Mouse (Mus musculus) thymus, postnatal 25 days (tissue): ENCODE data around the gene Cnn3.

Experiments used
- DNase-seq: peaks from one replicate; pipeline ENCODE4 v3.0.0; 2022

The Cnn3 gene

GRCm38 (mm10) chr3:121425861-121426620 lies at the start of gene Cnn3:
Gene Cnn3 (plus strand): TSS chr3:121426497.
- peak; percentile 86 for DNase-seq

GRCm38 (mm10) chr3:121378708-121379612 lies 47.3 kb upstream of the Cnn3 start:
- DNase-seq = no peak

- DNase-seq = no peak
Measured at GRCm38 (mm10) chr3:121379699-121380098, 46.6 kb upstream of the Cnn3 start.

GRCm38 (mm10) chr3:121387471-121388009 lies 38.8 kb upstream of the Cnn3 start:
- no peak for DNase-seq

- DNase-seq = no peak
Measured at GRCm38 (mm10) chr3:121389366-121389765, 36.9 kb upstream of the Cnn3 start.

GRCm38 (mm10) chr3:121389860-121390530 lies 36.3 kb upstream of the Cnn3 start:
- DNase-seq = no peak

GRCm38 (mm10) chr3:121390724-121391123 lies 35.6 kb upstream of the Cnn3 start:
- no peak for DNase-seq

GRCm38 (mm10) chr3:121395588-121396295 lies 30.6 kb upstream of the Cnn3 start:
- no peak for DNase-seq

GRCm38 (mm10) chr3:121396561-121396960 lies 29.7 kb upstream of the Cnn3 start:
- DNase-seq = no peak

- no peak for DNase-seq
Measured at GRCm38 (mm10) chr3:121397007-121397406, 29.3 kb upstream of the Cnn3 start.

GRCm38 (mm10) chr3:121401384-121401783 lies 24.9 kb upstream of the Cnn3 start:
- no peak for DNase-seq

GRCm38 (mm10) chr3:121402096-121402495 lies 24.2 kb upstream of the Cnn3 start:
- DNase-seq = no peak

GRCm38 (mm10) chr3:121403449-121403848 lies 22.8 kb upstream of the Cnn3 start:
- no peak for DNase-seq

- DNase-seq = no peak
Measured at GRCm38 (mm10) chr3:121405101-121405500, 21.2 kb upstream of the Cnn3 start.

- no peak for DNase-seq
Measured at GRCm38 (mm10) chr3:121407417-121407816, 18.9 kb upstream of the Cnn3 start.

- DNase-seq = no peak
Measured at GRCm38 (mm10) chr3:121408386-121408785, 17.9 kb upstream of the Cnn3 start.

- DNase-seq = no peak
Measured at GRCm38 (mm10) chr3:121411450-121411849, 14.8 kb upstream of the Cnn3 start.

GRCm38 (mm10) chr3:121416171-121417154 lies 9.8 kb upstream of the Cnn3 start:
- DNase-seq = no peak

- DNase-seq = no peak
Measured at GRCm38 (mm10) chr3:121417379-121418250, 8.7 kb upstream of the Cnn3 start.

GRCm38 (mm10) chr3:121418251-121418601 lies 8.1 kb upstream of the Cnn3 start:
- no peak for DNase-seq
